In the genomic region with DNA sequence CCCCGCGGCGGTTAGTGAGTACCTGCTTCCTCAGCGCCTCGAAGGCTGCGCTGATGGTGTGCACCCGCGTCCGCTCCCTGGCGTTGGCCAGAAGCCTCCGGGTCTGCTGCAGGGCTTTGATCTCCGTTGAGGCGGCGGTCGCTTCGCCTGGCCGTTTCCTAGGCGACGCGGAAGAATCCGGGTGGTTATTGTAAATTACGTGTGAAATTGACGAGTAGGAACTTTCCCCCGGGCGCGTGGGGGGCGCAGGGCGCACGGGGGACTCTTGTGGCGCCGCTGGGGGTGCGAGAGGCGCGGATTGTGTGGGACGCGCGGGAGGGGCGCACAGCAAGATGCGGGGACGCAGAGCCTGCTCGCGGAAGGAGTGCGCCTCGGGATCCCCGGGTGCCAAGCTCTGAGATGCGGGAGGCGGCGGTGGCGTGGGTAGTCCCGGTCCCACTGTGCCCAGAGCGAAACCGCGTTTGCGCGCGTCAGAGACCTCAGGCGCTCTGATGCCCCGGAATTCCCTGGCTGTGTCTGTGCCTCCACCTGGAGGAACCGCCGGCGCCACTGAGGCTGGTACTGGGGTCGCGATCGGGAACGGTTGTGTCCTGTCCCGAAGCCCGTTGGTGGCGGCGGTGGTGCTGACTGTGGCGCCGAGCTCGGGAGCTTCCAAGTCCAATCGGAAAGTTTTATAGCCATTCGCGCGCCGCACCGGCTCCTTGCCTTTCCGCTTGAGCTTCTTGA, we compare ENCODE assay signal across 8 mouse cellular contexts. TPM values are rescaled to one million over a fixed set of nuclear protein-coding genes. Genes with fewer than 3 reads are reported as not detected.
DNase-seq lines count a peak whose midpoint lies in the region; ATAC-seq lines count a peak whose summit lies in the region.

No protein-coding gene starts in this region.

- peak overlapping the region; percentile 56 for H3K4me3 ChIP-seq in forebrain, embryonic 11.5 days (ENCODE audit: low read depth, low read length)
- peak overlapping the region; percentile 65 for H3K4me3 ChIP-seq in intestine, embryonic 16.5 days (ENCODE audit: low read length)
- H3K4me3 ChIP-seq in stomach, embryonic 14.5 days (ENCODE audit: low read depth, low read length): peak overlapping the region; percentile 54

- H3K4me1 ChIP-seq in forebrain, embryonic 11.5 days (replicated peaks; ENCODE audit: control insufficient read depth, insufficient read depth, low read length): peaks cover 26% of the 10 kb centered on the region
- H3K4me1 ChIP-seq in intestine, embryonic 16.5 days (ENCODE audit: control insufficient read depth, insufficient read depth, low read length): peaks cover 40% of the 10 kb centered on the region
- H3K4me1 ChIP-seq in stomach, embryonic 14.5 days (ENCODE audit: control insufficient read depth, insufficient read depth, low read length): peaks cover 18% of the 10 kb centered on the region

- H3K27me3 ChIP-seq in forebrain, embryonic 11.5 days (ENCODE audit: control insufficient read depth, insufficient read depth, low read length): peaks cover 17% of the 10 kb centered on the region
- H3K27me3 ChIP-seq in intestine, embryonic 16.5 days (replicated peaks; ENCODE audit: control insufficient read depth, insufficient read depth, low read length): peaks cover 30% of the 10 kb centered on the region
- H3K27me3 ChIP-seq in stomach, embryonic 14.5 days (ENCODE audit: control insufficient read depth, insufficient read depth, low read length): peaks cover 14% of the 10 kb centered on the region; the same call in 1 of the 2 replicates

- H3K9ac ChIP-seq in forebrain, embryonic 11.5 days (ENCODE audit: low read length): peak overlapping the region; percentile 64
- H3K9ac ChIP-seq in intestine, embryonic 16.5 days (ENCODE audit: low read depth, low read length): peak overlapping the region; percentile 71
- peak overlapping the region; percentile 31 for H3K9ac ChIP-seq in stomach, embryonic 14.5 days (replicated peaks; ENCODE audit: low read depth, low read length)

- H3K9me3 ChIP-seq in forebrain, embryonic 11.5 days (ENCODE audit: control insufficient read depth, low read length): no peaks in the 10 kb centered on the region
- no peaks in the 10 kb centered on the region for H3K9me3 ChIP-seq in intestine, embryonic 16.5 days (ENCODE audit: control insufficient read depth, low read length)
- H3K9me3 ChIP-seq in stomach, embryonic 14.5 days (ENCODE audit: control insufficient read depth, low read depth, low read length): no peaks in the 10 kb centered on the region

- ATAC-seq in forebrain, embryonic 11.5 days (replicated peaks; ENCODE audit: low FRiP score): peak; percentile 75
- peak; percentile 38 for ATAC-seq in intestine, embryonic 16.5 days
- ATAC-seq in stomach, embryonic 14.5 days (ENCODE audit: insufficient number of reproducible peaks, insufficient read depth, low FRiP score, low read depth): no peak

- DNase-seq in kidney, adult 18-20 months: peak; percentile 63
- no peak for DNase-seq in kidney, adult 8-10 months
- peak; percentile 77 for DNase-seq in R1 (ENCODE audit: low read depth, low spot score)
- DNase-seq in forebrain, embryonic 11.5 days (ENCODE audit: low spot score): peak; percentile 88
- DNase-seq in lung, postnatal 14 days: peak; percentile 51
- DNase-seq in layer of hippocampus, adult 9-11 months: no peak

- WGBS in forebrain, embryonic 11.5 days: under 1% methylated on average over 77 of the region's 79 CpGs
- WGBS in intestine, embryonic 16.5 days: under 1% methylated on average over 79 of the region's 79 CpGs
- WGBS in stomach, embryonic 14.5 days: under 1% methylated on average over 79 of the region's 79 CpGs

- H3K4me2 ChIP-seq in forebrain, embryonic 11.5 days (ENCODE audit: low read depth, low read length, severe bottlenecking): peak overlapping the region; percentile 92
- H3K4me2 ChIP-seq in intestine, embryonic 16.5 days (ENCODE audit: low read depth, low read length): peak overlapping the region; percentile 98
- peak overlapping the region; percentile 94 for H3K4me2 ChIP-seq in stomach, embryonic 14.5 days (replicated peaks; ENCODE audit: low read depth, low read length)

- H3K36me3 ChIP-seq in forebrain, embryonic 11.5 days (ENCODE audit: control insufficient read depth, insufficient read depth, low read length): no peaks in the 10 kb centered on the region
- H3K36me3 ChIP-seq in intestine, embryonic 16.5 days (ENCODE audit: control insufficient read depth, insufficient read depth, low read length): no peaks in the 10 kb centered on the region
- H3K36me3 ChIP-seq in stomach, embryonic 14.5 days (ENCODE audit: control insufficient read depth, insufficient read depth, low read length): no peaks in the 10 kb centered on the region

- peak overlapping the region; percentile 70 for H3K27ac ChIP-seq in forebrain, embryonic 11.5 days (ENCODE audit: low read depth, low read length)
- peak overlapping the region; percentile 59 for H3K27ac ChIP-seq in intestine, embryonic 16.5 days (ENCODE audit: low read length)
- peak overlapping the region; percentile 49; the same call in 1 of the 2 replicates for H3K27ac ChIP-seq in stomach, embryonic 14.5 days (ENCODE audit: low read length)

RNA-seq across cellular contexts. Expression of gene Atoh8, which starts 0.8 kb away (rescaled TPM):
- polyA plus RNA-seq in forebrain, embryonic 11.5 days (2014; fragmentation: Nextera tagmentation; extraction: Ambion mirVana): 10.8 and 11.8 TPM in 2 replicates
- 9.3 and 9.6 TPM in 2 replicates for polyA plus RNA-seq in intestine, embryonic 16.5 days (2015; fragmentation: Nextera tagmentation; extraction: Ambion mirVana)
- polyA plus RNA-seq in stomach, embryonic 14.5 days (2014; fragmentation: Nextera tagmentation; extraction: Ambion mirVana): 7.9 and 9.9 TPM in 2 replicates

Comparison
In these comparisons a context has a peak if more than half of its experiments do, and no peak if none do; other contexts are left out.
1. DNase-seq: peak in kidney, adult 18-20 months (single experiment), R1 (single experiment), forebrain, embryonic 11.5 days (single experiment) and lung, postnatal 14 days (single experiment); none in kidney, adult 8-10 months (0 of 2) and layer of hippocampus, adult 9-11 months (single experiment).
2. Peak in every context shown above with its lines, with median percentiles within 50 percentile points of each other: H3K27ac ChIP-seq, H3K4me2 ChIP-seq, H3K4me3 ChIP-seq and H3K9ac ChIP-seq.